Mouse (Mus musculus) CD4-positive, CD25-positive, alpha-beta regulatory T cell, adult 4 months (primary cell): Measurements from ENCODE around the gene Olfr406. TPM values are rescaled to one million over a fixed set of nuclear protein-coding genes. Genes with fewer than 3 reads are reported as not detected.

Experiments used
- ATAC-seq: one replicate; pipeline ENCODE4 v1.8.0; 2017
- polyA plus RNA-seq, 2 experiments: library from polyadenylated mRNA; unstranded; fragments of 100-300 nt; shearing (Covaris generic); gene quantifications; one replicate each; pipeline ENCODE4 v1.2.1; 2017

The Olfr406 gene
- polyA plus RNA-seq, result not detected

- no peak for ATAC-seq
Observed at GRCm38 (mm10) chr11:74259508-74259907, at the start of gene Olfr406. Gene Olfr406 (plus strand): TSS chr11:74259808.

DNA sequence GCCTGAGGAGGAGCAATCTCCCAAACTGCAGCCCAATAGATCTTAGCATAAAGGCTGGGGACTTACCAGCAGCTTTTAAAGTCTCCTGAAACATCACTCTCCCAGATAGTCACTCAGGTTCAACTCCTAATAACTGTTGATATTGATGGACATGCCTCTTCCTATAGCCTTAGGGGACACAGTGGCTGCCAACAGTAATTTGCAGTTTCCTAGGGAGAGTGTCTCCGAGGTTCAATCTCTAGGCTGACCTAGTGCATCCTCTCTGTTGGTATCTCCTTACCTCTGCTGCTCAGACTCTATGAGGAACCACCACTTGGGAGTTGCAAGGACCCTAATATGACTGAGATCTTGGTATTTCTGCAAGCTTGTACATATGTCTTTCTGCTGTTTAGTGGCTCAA, 48.3 kb upstream of the Olfr406 start, which contains the start of gene Olfr43:
Gene Olfr43, minus strand, starts transcription at position 101 of the 400 bp plus-strand sequence.
- ATAC-seq, result no peak

- no peak for ATAC-seq
Observed at GRCm38 (mm10) chr11:74241201-74241600, 18.4 kb upstream of the Olfr406 start.

GRCm38 (mm10) chr11:74283436-74283835, 23.8 kb downstream of the Olfr406 start, which contains the start of gene Olfr59:
Gene Olfr59 (plus strand): TSS chr11:74283736.
- no peak for ATAC-seq

- ATAC-seq, result no peak
Observed at GRCm38 (mm10) chr11:74287256-74287655, 27.6 kb downstream of the Olfr406 start.

Other genes starting within 250 kb of the Olfr406 start
- gene Olfr139, start 203.3 kb upstream of the Olfr406 start, polyA plus RNA-seq, result not detected
- not detected for gene Olfr399, start 203.2 kb upstream of the Olfr406 start, polyA plus RNA-seq
- not detected for gene Zfp616, start 189.9 kb upstream of the Olfr406 start, polyA plus RNA-seq
- not detected for gene Olfr401, start 146.1 kb upstream of the Olfr406 start, polyA plus RNA-seq
- not detected for gene Olfr402, start 106.3 kb upstream of the Olfr406 start, polyA plus RNA-seq
- gene Olfr403, start 73.6 kb upstream of the Olfr406 start, polyA plus RNA-seq, result not detected
- not detected for gene Olfr43, start 48.4 kb upstream of the Olfr406 start, polyA plus RNA-seq
- under 1 TPM in 1 of 2 experiments, not detected in 1; 0.11 TPM for gene Olfr59, start 23.9 kb downstream of the Olfr406 start, polyA plus RNA-seq
- not detected for gene Olfr410, start 78.2 kb downstream of the Olfr406 start, polyA plus RNA-seq
- not detected for gene Olfr411, start 92.8 kb downstream of the Olfr406 start, polyA plus RNA-seq
- not detected for gene Olfr412, start 102.3 kb downstream of the Olfr406 start, polyA plus RNA-seq